Mouse (Mus musculus): ENCODE results near the gene Ndufa3. TPM values are rescaled to one million over a fixed set of nuclear protein-coding genes. Genes with fewer than 3 reads are reported as not detected.
A peak's percentile ranks its signal among the peaks of the same experiment; 100 is the strongest.
"Not testable (repeated sequence)": the region's sequence is repeated elsewhere in the genome, so short reads cannot be mapped to it uniquely, and the experiment has no call there.

The Ndufa3 gene
- total and polyA plus RNA-seq, 2 experiments from 2014 or later, result 373 to 556 TPM

DNA sequence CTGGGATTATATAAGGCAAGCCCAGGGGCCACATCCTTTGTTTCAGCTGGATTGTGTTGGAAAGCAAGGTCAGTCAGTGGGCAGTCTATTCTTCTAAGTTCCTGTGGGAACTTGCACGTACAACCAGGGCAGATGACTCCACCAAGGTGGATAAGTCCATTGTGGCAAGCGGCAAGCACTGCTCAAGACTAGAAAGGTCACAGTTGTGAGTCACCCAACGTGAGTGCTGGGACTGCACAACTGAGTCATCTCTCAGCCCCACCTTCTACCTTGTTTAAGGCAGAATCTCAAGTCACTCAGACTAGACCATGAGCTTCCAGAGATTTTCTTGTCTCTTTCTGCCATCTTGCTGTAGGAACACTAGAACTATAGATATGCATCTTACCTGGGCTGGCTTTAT lies 26.6 kb upstream of the Ndufa3 start:
- no peak for TF ChIP-seq CTCF (IDR thresholded peaks at IDR 0.05)
- no peak overlapping the region for H3K27ac ChIP-seq (ENCODE audit: low read depth, low read length)
- no peak for ATAC-seq (ENCODE audit: low FRiP score)
- H3K4me3 ChIP-seq (ENCODE audit: low read depth, low read length), result no peak overlapping the region
- no peaks in the 10 kb centered on the region for H3K27me3 ChIP-seq (ENCODE audit: insufficient read depth, low read length)
- H3K9me3 ChIP-seq (ENCODE audit: low read length), result no peaks in the 10 kb centered on the region
- no peaks in the 10 kb centered on the region for H3K4me1 ChIP-seq (ENCODE audit: insufficient read depth, low read length)
- no peaks in the 10 kb centered on the region for H3K36me3 ChIP-seq (ENCODE audit: insufficient read depth, low read length)
- DNase-seq (ENCODE audit: low spot score), result no peak
- H3K4me2 ChIP-seq (ENCODE audit: low read depth, low read length, poor library complexity, severe bottlenecking), result no peak overlapping the region
- 83% methylated on average over 3 of the region's 3 CpGs for WGBS
- H3K9ac ChIP-seq (replicated peaks; ENCODE audit: low read length, poor library complexity, severe bottlenecking), result no peak overlapping the region

DNA sequence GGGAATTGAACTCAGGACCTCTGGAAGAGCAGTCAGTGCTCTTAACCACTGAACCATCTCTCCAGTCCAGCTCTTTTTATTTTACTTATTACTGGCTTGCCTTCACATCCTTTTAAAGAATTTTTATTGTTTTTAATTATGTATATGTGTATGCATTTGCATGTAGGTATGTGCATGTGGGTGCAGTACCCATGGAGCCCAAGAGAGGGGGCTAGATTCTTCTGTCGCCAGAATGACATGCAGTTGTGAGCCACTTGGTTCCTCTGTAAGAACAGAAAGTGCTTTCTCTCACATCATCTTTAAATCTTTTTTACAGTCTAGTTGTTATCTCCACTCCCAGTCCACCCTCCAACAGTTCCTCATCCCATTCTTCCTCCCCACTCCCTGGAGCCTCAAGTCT lies 25.6 kb upstream of the Ndufa3 start:
- H3K4me2 ChIP-seq (ENCODE audit: low read depth, low read length, poor library complexity, severe bottlenecking), result no peak overlapping the region
- DNase-seq (ENCODE audit: low spot score), result no peak
- H3K27ac ChIP-seq (ENCODE audit: low read depth, low read length), result no peak overlapping the region
- peak; percentile 7; the same call in 1 of the 2 replicates for TF ChIP-seq CTCF (IDR thresholded peaks at IDR 0.05)
- no peaks in the 10 kb centered on the region for H3K4me1 ChIP-seq (ENCODE audit: insufficient read depth, low read length)
- WGBS, result 86% methylated on average over 1 of the region's 1 CpGs
- H3K9ac ChIP-seq (replicated peaks; ENCODE audit: low read length, poor library complexity, severe bottlenecking), result no peak overlapping the region
- no peak for ATAC-seq (ENCODE audit: low FRiP score)
- H3K36me3 ChIP-seq (ENCODE audit: insufficient read depth, low read length), result no peaks in the 10 kb centered on the region
- no peaks in the 10 kb centered on the region for H3K9me3 ChIP-seq (ENCODE audit: low read length)
- H3K4me3 ChIP-seq (ENCODE audit: low read depth, low read length), result no peak overlapping the region
- H3K27me3 ChIP-seq (ENCODE audit: insufficient read depth, low read length), result no peaks in the 10 kb centered on the region

DNA sequence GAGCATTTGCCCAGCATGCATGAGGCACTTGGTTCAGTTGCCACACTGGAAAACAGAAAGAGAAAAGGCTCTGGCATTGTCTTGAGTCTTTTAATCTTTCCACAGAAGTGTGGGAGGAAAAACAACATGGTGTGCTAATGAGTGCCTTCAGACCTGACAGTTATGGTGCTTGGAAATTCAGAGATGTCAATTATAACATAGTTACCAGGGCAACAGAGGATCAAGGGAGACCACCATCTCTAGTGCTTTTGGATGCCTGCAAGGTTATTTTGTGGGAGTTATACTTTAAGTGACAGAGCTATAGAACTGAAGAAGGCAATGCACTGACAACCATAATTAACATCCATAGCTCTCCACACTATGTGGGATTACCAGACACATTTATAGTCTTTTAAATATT lies 23.3 kb upstream of the Ndufa3 start:
- Histone ChIP-seq H3K4me3 (ENCODE audit: low read depth, low read length) (no peak overlapping the region), H3K4me1 (ENCODE audit: insufficient read depth, low read length) (no peaks in the 10 kb centered on the region), H3K27ac (ENCODE audit: low read depth, low read length) (no peak overlapping the region), H3K36me3 (ENCODE audit: insufficient read depth, low read length) (no peaks in the 10 kb centered on the region), H3K9ac (replicated peaks; ENCODE audit: low read length, poor library complexity, severe bottlenecking) (no peak overlapping the region), H3K27me3 (ENCODE audit: insufficient read depth, low read length) (no peaks in the 10 kb centered on the region), H3K9me3 (ENCODE audit: low read length) (no peaks in the 10 kb centered on the region), H3K4me2 (ENCODE audit: low read depth, low read length, poor library complexity, severe bottlenecking) (no peak overlapping the region)
- ATAC-seq (ENCODE audit: low FRiP score) (peak; percentile 69; the same call in 1 of the 2 replicates), DNase-seq (ENCODE audit: low spot score) (no peak)
- no peak for TF ChIP-seq CTCF (IDR thresholded peaks at IDR 0.05)

DNA sequence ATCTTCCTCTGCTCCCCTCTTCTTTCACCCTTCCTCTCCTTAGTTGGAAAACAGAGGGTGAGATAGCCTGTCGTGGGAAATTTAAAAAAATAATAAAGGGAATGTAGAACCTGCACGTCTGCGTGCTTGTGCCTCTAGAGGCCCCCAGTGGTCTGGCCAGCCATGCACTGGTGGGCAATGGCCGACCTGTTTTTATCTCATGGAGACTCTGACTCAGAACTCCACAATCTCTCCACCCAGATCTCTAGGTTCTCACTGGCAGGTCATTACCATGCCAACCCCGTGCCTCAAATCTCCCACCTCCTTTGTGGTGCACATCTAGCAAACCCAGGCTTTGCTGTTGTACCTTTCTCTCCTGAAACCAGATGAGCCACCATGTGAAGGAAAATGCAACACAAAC lies 22.5 kb upstream of the Ndufa3 start:
- Histone ChIP-seq H3K4me1 (ENCODE audit: insufficient read depth, low read length) (no peaks in the 10 kb centered on the region), H3K27ac (ENCODE audit: low read depth, low read length) (no peak overlapping the region), H3K4me2 (ENCODE audit: low read depth, low read length, poor library complexity, severe bottlenecking) (no peak overlapping the region), H3K36me3 (ENCODE audit: insufficient read depth, low read length) (no peaks in the 10 kb centered on the region), H3K9me3 (ENCODE audit: low read length) (no peaks in the 10 kb centered on the region), H3K27me3 (ENCODE audit: insufficient read depth, low read length) (no peaks in the 10 kb centered on the region), H3K9ac (replicated peaks; ENCODE audit: low read length, poor library complexity, severe bottlenecking) (no peak overlapping the region), H3K4me3 (ENCODE audit: low read depth, low read length) (no peak overlapping the region)
- DNase-seq (ENCODE audit: low spot score) (no peak), ATAC-seq (ENCODE audit: low FRiP score) (no peak; the same call in 1 of the 2 replicates)
- no peak for TF ChIP-seq CTCF (IDR thresholded peaks at IDR 0.05)
- WGBS, result 29% methylated on average over 5 of the region's 5 CpGs

GRCm38 (mm10) chr7:3595146-3595545 lies 22.0 kb upstream of the Ndufa3 start:
- H3K9me3 ChIP-seq (ENCODE audit: low read length), result no peaks in the 10 kb centered on the region
- H3K27me3 ChIP-seq (ENCODE audit: insufficient read depth, low read length), result no peaks in the 10 kb centered on the region
- H3K36me3 ChIP-seq (ENCODE audit: insufficient read depth, low read length), result no peaks in the 10 kb centered on the region
- WGBS, result 17% methylated on average over 9 of the region's 9 CpGs
- ATAC-seq (ENCODE audit: low FRiP score) (no peak), DNase-seq (ENCODE audit: low spot score) (no peak)
- TF ChIP-seq CTCF (IDR thresholded peaks at IDR 0.05), result no peak
- no peaks in the 10 kb centered on the region for H3K4me1 ChIP-seq (ENCODE audit: insufficient read depth, low read length)
- H3K9ac ChIP-seq (replicated peaks; ENCODE audit: low read length, poor library complexity, severe bottlenecking), result no peak overlapping the region
- no peak overlapping the region for H3K4me2 ChIP-seq (ENCODE audit: low read depth, low read length, poor library complexity, severe bottlenecking)
- no peak overlapping the region for H3K27ac ChIP-seq (ENCODE audit: low read depth, low read length)
- no peak overlapping the region for H3K4me3 ChIP-seq (ENCODE audit: low read depth, low read length)

DNA sequence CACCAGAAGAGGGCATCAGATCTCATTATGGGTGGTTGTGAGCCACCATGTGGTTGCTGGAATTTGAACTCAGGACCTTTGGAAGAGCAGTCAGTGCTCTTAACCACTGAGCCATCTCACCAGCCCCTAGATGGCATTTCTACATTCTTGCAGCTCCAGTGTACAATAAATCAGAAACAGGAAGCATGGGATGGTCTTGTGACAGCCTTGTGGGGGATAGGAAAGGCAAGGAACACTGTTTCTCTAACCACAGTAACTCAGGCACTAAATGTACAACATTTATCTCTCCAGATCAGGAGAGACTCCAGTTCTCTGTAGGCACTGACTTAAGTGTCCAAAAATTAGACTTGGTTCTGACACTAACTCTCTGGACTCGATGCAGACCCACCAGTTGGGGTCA lies 19.4 kb upstream of the Ndufa3 start:
- H3K36me3 ChIP-seq (ENCODE audit: insufficient read depth, low read length); H3K9ac ChIP-seq (replicated peaks; ENCODE audit: low read length, poor library complexity, severe bottlenecking); DNase-seq (ENCODE audit: low spot score); H3K9me3 ChIP-seq (ENCODE audit: low read length); H3K4me1 ChIP-seq (ENCODE audit: insufficient read depth, low read length); H3K27me3 ChIP-seq (ENCODE audit: insufficient read depth, low read length); H3K27ac ChIP-seq (ENCODE audit: low read depth, low read length); H3K4me3 ChIP-seq (ENCODE audit: low read depth, low read length); H3K4me2 ChIP-seq (ENCODE audit: low read depth, low read length, poor library complexity, severe bottlenecking); ATAC-seq (ENCODE audit: low FRiP score): not testable (repeated sequence)
- 52% methylated on average over 1 of the region's 1 CpGs for WGBS
